Mouse (Mus musculus) megakaryocyte, embryonic 14.5 days (primary cell): ENCODE data around the gene Rap1gap. TPM values are rescaled to one million over a fixed set of nuclear protein-coding genes. Genes with fewer than 3 reads are reported as not detected.

Experiments used
- H3K27me3 ChIP-seq: replicated peaks from 2 replicates; pipeline ENCODE3; 2012; ENCODE audit warnings: inconsistent platforms
- H3K36me3 ChIP-seq: replicated peaks from 2 replicates; pipeline ENCODE3; 2012; ENCODE audit warnings: low read length, inconsistent platforms, mixed read lengths
- H3K4me1 ChIP-seq: 2 replicates; pipeline ENCODE4 v1.6.1; 2012; ENCODE audit warnings: inconsistent platforms
- H3K4me3 ChIP-seq: replicated peaks from 2 replicates; pipeline ENCODE3; 2012; ENCODE audit warnings: moderate library complexity, mild to moderate bottlenecking, inconsistent platforms
- H3K9me3 ChIP-seq: 2 replicates; pipeline ENCODE4 v1.6.1; 2012; ENCODE audit warnings: inconsistent platforms
- FLI1 ChIP-seq: IDR thresholded peaks from 2 replicates; pipeline ENCODE4 v1.6.1; 2012; ENCODE audit warnings: low read length, inconsistent platforms, mixed read lengths
- GATA1 ChIP-seq: IDR thresholded peaks from 3 replicates; pipeline ENCODE4 v1.6.1; 2012; ENCODE audit warnings: mixed read lengths, low read length, inconsistent platforms, borderline replicate concordance
- polyA plus RNA-seq: library from polyadenylated mRNA; stranded (reverse); fragments of >175 nt; gene quantifications from 2 replicates; pipeline ENCODE4 v1.2.3, GENCODE M21; 2012; ENCODE audit warnings: low replicate concordance; ENCODE audit not compliant: insufficient read depth

Rap1gap gene
- polyA plus RNA-seq, 1 experiment = 3.9 TPM

- TF ChIP-seq GATA1 (no peak), FLI1 (no peak)
- H3K9me3 ChIP-seq = no peaks in the 10 kb centered on the region
- no peaks in the 10 kb centered on the region for H3K36me3 ChIP-seq
- peaks cover 26% of the 10 kb centered on the region; the same call in 1 of the 2 replicates for H3K4me1 ChIP-seq
- H3K4me3 ChIP-seq = no peak overlapping the region
- peaks cover 92% of the 10 kb centered on the region for H3K27me3 ChIP-seq
Observed at GRCm38 (mm10) chr4:137721563-137721962, 57.0 kb downstream of the Rap1gap start.

DNA sequence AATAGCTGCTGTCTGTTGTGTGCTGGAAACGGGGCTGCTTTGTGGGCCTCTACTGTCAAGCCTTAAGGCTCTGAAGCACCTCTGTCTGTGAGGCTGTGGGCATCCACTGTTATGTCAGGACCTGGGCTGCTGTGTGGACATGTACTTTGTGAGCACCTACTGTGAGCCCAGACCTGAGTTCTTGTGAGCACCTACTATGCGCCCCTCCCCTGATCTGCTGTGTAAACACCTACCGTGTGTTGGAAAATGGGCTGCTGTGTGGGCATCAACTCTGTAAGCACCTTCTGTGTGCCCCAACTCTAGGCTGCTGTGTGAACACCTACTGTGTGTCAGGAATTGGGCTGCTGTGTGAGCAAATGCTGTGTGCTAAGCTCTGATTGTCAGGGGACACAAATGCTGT, 57.7 kb downstream of the Rap1gap start:
- H3K27me3 ChIP-seq = peaks cover 92% of the 10 kb centered on the region
- TF ChIP-seq GATA1 (no peak), FLI1 (no peak)
- H3K4me3 ChIP-seq = no peak overlapping the region
- no peaks in the 10 kb centered on the region for H3K9me3 ChIP-seq
- H3K4me1 ChIP-seq = peaks cover 26% of the 10 kb centered on the region; the same call in 1 of the 2 replicates
- H3K36me3 ChIP-seq = no peaks in the 10 kb centered on the region

DNA sequence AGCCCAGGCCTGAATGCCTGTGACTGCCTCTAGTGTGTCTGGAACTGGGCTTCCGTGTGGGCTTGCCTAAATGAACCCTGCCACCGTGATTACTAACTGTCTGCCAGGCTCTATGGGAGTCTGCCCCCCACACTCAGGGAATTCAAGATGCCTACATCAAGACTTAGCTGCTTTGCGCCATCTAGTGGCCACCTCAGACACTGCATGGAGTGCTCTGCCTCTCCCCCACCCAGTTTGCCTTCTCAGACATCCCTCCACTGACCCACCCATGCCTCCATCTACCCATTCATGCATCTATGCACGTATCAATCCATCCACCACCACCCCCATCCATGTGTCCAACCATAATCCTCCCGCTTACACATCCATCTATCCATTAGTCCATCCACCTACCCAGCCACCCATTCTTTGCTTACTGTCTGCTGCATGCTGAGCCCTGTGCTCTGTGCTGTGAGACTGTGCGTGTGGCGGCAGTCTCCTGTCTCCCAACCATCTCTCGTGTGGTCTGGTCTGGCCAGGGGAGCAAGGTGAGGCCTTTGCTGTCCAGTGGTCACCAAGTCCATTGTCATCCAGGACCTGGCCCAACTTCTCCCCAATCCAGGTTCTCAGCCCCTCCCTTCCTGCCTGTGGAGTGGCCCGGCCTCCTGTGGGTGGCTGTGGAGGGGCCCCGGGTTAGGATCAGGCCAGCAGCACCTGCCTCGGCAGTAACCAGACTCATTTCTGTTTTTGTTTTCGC, 58.3 kb downstream of the Rap1gap start:
- Histone ChIP-seq H3K4me3 (peak overlapping the region; percentile 62), H3K9me3 (no peaks in the 10 kb centered on the region), H3K4me1 (peaks cover 27% of the 10 kb centered on the region; the same call in 1 of the 2 replicates), H3K36me3 (no peaks in the 10 kb centered on the region), H3K27me3 (peaks cover 93% of the 10 kb centered on the region)
- TF ChIP-seq GATA1 = no peak
- TF ChIP-seq FLI1 = no peak

GRCm38 (mm10) chr4:137723527-137723926, 59.0 kb downstream of the Rap1gap start:
- no peaks in the 10 kb centered on the region for H3K9me3 ChIP-seq
- peaks cover 93% of the 10 kb centered on the region for H3K27me3 ChIP-seq
- peak overlapping the region; percentile 69 for H3K4me3 ChIP-seq
- H3K36me3 ChIP-seq = no peaks in the 10 kb centered on the region
- H3K4me1 ChIP-seq = peaks cover 33% of the 10 kb centered on the region
- TF ChIP-seq GATA1 = no peak
- no peak for TF ChIP-seq FLI1

GRCm38 (mm10) chr4:137724212-137724611, 59.7 kb downstream of the Rap1gap start:
- TF ChIP-seq FLI1 (no peak), GATA1 (no peak)
- peaks cover 94% of the 10 kb centered on the region for H3K27me3 ChIP-seq
- no peak overlapping the region for H3K4me3 ChIP-seq
- H3K36me3 ChIP-seq = no peaks in the 10 kb centered on the region
- no peaks in the 10 kb centered on the region for H3K9me3 ChIP-seq
- peaks cover 34% of the 10 kb centered on the region for H3K4me1 ChIP-seq

DNA sequence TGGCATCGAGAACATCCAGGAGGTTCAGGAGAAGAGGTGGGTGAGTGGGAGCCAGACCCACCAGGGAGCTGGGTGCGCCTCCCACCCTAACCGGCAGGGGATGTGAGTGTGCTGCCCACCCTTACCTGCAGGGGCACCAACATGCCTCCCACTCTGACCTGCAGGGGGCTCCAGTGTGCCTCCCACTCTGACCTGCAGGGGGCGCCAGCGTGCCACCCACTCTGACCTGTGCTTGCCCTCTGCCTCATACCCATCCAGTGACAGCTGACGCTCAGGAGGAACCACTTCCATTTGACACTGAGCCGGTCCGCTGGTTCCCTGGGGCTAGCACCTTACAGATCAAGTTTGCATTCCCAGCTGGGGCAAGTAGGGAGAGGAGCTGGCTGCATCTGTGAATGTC, 60.2 kb downstream of the Rap1gap start:
- peaks cover 32% of the 10 kb centered on the region for H3K4me1 ChIP-seq
- no peak for TF ChIP-seq FLI1
- no peak for TF ChIP-seq GATA1
- H3K27me3 ChIP-seq = peaks cover 94% of the 10 kb centered on the region
- H3K4me3 ChIP-seq = peak overlapping the region; percentile 0
- H3K36me3 ChIP-seq = no peaks in the 10 kb centered on the region
- no peaks in the 10 kb centered on the region for H3K9me3 ChIP-seq

DNA sequence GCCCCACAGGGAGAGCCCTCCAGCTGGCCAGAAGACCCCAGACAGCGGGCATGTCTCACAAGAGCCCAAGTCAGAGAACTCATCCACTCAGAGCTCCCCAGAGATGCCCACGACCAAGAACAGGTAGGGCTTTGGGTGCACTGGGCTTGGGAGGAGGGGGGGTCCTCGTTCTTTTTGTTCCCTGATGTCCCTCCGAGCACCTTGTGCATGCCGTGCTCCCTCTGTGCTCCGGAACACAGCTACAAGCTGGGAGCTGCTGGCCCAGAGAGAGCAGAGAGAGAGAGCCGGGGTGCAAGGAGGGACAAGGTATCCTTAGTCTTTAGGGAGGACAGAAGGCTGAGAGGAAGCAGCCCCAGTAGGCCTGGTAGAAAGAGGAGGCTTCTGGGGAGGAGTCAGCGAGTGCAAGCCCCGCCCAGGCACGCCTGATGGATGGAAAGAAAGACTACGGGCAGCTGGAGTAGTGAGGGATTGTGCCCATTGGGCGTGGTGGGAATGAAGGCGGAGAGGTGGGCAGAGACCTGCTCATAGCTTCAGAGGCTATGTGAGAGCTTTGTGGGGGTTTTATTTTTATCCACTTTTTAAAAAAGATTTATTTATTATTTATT, 61.1 kb downstream of the Rap1gap start:
- TF ChIP-seq FLI1 (no peak), GATA1 (no peak)
- Histone ChIP-seq H3K4me1 (peaks cover 37% of the 10 kb centered on the region), H3K36me3 (no peaks in the 10 kb centered on the region), H3K9me3 (no peaks in the 10 kb centered on the region), H3K27me3 (peaks cover 93% of the 10 kb centered on the region), H3K4me3 (no peak overlapping the region)

DNA sequence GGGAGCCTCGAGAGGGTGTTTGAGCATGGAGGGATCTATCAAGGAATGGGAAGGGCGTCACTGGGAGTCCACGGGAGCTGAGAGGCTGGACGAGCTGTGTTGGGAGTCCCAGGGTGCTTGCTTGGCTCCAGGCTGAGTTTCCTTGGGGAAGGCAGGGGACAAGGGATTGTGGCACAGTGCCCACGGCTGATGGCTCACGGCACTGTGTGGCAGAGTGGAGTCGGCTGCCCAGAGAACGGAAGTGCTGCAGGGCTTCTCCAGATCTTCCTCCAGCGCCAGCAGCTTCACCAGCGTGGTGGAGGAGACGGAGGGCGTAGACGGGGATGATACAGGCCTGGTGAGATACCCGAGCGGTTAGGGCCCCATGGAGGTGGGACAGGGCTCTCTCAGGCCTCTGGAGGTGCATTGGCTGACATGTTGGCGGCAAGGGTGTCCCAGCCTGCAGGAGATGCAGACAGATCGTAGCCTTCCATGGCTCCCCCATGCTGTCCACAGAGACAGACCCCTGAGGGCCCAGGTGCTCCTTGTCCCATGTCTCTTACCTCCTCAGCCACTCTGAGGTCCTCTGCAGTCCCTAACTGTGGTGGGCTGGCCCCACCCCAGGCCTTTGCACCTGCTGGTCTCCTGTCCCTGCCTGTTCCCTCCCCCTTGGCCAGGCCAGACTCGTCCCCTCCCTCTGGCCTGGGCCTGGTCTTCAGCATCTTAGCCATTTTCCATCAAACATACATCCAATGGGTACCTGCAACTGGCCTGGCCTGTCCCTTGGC, 62.4 kb downstream of the Rap1gap start:
- no peaks in the 10 kb centered on the region for H3K9me3 ChIP-seq
- H3K4me1 ChIP-seq = peaks cover 37% of the 10 kb centered on the region
- TF ChIP-seq FLI1 = no peak
- no peak for TF ChIP-seq GATA1
- no peaks in the 10 kb centered on the region for H3K36me3 ChIP-seq
- no peak overlapping the region for H3K4me3 ChIP-seq
- H3K27me3 ChIP-seq = peaks cover 89% of the 10 kb centered on the region

- TF ChIP-seq GATA1 (no peak), FLI1 (no peak)
- no peaks in the 10 kb centered on the region for H3K9me3 ChIP-seq
- peaks cover 35% of the 10 kb centered on the region for H3K4me1 ChIP-seq
- H3K27me3 ChIP-seq = peaks cover 89% of the 10 kb centered on the region
- no peak overlapping the region for H3K4me3 ChIP-seq
- no peaks in the 10 kb centered on the region for H3K36me3 ChIP-seq
Observed at GRCm38 (mm10) chr4:137727506-137728187, 63.1 kb downstream of the Rap1gap start.
